Mouse (Mus musculus) heart, adult 2 months (tissue): Measurements from ENCODE around the gene Lrrc4.

Source experiments
- CTCF ChIP-seq: fragments of 200-600 bp; IDR thresholded peaks from 2 replicates; pipeline ENCODE4 v1.8.1; 2022; ENCODE audit warnings: antibody characterized with exemption, mild to moderate bottlenecking, moderate library complexity
- EP300 ChIP-seq: fragments of 200-500 bp; IDR thresholded peaks from 2 replicates; pipeline ENCODE4 v1.6.1; 2011; ENCODE audit warnings: low read depth, low read length, control low read depth; ENCODE audit not compliant: insufficient read depth

- TF ChIP-seq EP300 (no peak), CTCF (no peak)
These were observed 138.9 kb downstream of the Lrrc4 start for GRCm38 (mm10) chr6:28692659-28693058.
